Mouse (Mus musculus): Measurements from ENCODE around the gene Rad9b.

Rad9b gene

GRCm38 (mm10) chr5:122283828-122284182, 70.2 kb downstream of the Rad9b start:
- DNase-seq (ENCODE audit: low spot score), result no peak

GRCm38 (mm10) chr5:122280827-122281462, 73.1 kb downstream of the Rad9b start:
- no peak for DNase-seq (ENCODE audit: low spot score)

- DNase-seq (ENCODE audit: low spot score), result no peak
Observed at GRCm38 (mm10) chr5:122280422-122280826, 73.6 kb downstream of the Rad9b start.

GRCm38 (mm10) chr5:122279799-122280421, 74.1 kb downstream of the Rad9b start:
- DNase-seq (ENCODE audit: low spot score), result no peak

- no peak for DNase-seq (ENCODE audit: low spot score)
Observed at GRCm38 (mm10) chr5:122278946-122279345, 75.1 kb downstream of the Rad9b start.

GRCm38 (mm10) chr5:122274785-122275184, 79.2 kb downstream of the Rad9b start:
- DNase-seq (ENCODE audit: low spot score), result peak; percentile 53
